Mouse (Mus musculus) lung, postnatal 25 days (tissue): ENCODE results near the gene Olfr1242.

Experiments used
- DNase-seq: peaks from one replicate; pipeline ENCODE4 v3.0.0; 2022; ENCODE audit warnings: low spot score

Olfr1242 gene

GRCm38 (mm10) chr2:89498235-89498634, at the start of gene Olfr1242:
Gene Olfr1242, minus strand, starts transcription at chr2:89498335.
- DNase-seq, result no peak

- no peak for DNase-seq
These were observed 46.4 kb upstream of the Olfr1242 start for GRCm38 (mm10) chr2:89544516-89544915.

DNA sequence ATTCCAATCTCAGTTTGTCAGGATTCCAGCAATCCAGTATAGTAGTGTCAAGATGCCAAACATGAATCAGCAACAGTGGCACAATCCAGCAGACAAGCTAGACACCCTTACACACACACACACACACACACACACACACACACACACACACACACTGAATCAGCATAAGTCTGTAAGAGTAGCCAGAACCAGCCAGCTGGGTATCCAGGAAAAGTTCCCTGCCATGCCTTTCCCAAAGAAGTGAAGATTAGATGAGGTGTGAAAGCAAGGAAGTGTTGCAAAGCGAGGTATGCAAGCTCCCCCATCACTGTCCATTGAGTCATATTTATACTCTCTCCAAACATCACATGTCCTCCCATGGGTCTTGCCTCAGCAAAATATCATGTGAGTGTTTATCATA, 41.8 kb upstream of the Olfr1242 start:
- no peak for DNase-seq

DNA sequence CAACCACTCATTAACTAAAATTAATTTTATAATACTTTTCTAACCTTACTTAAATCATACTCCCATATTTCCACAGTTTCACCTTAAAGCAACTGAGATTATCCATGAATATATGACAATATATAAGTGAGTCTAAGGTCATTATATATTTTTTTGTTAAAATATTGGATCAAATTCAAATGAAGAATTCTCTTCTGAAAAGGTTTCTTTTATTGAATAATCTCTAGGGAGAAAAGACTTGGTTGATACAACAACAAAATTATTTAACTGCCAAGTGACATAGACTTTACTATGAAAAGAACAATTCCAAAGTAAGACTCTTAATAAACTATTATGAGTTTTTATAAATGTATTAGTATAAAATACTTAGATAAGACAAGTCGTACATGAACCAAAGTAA, 33.3 kb upstream of the Olfr1242 start, which contains the start of gene Olfr1243:
Gene Olfr1243, minus strand, starts transcription at position 101 of the 400 bp plus-strand sequence.
- no peak for DNase-seq

DNA sequence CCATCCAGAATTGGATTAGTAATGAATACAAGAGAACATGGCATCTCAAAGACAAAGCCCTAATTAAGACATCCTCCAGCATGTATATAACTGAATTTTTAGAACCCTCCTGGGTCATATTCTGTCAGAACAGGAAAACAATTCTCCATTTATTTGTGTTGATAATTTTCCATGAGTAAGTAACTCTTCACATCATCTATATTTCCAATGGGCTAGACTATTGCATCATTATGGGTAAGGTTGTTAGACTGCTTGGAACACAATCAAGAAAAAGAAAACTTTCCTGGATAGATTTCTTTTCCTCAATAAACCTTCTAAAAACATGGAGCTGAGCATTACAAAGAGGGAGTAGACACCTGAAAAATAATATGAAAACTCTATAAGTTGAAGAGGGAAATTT, 11.1 kb downstream of the Olfr1242 start, which contains the start of gene Olfr1241:
Gene Olfr1241, minus strand, starts transcription at position 101 of the 400 bp plus-strand sequence.
- DNase-seq, result no peak

GRCm38 (mm10) chr2:89442900-89443299, 55.2 kb downstream of the Olfr1242 start, which contains the start of gene Olfr1240:
Gene Olfr1240, minus strand, starts transcription at chr2:89443000.
- DNase-seq, result no peak
